Mouse (Mus musculus): Measurements from ENCODE around the gene Haus3.

- TF ChIP-seq POLR2A (IDR thresholded peaks at IDR 0.05; ENCODE audit: extremely low read depth, insufficient read depth, low read length) (peak; percentile 82), CTCF (IDR thresholded peaks at IDR 0.05; ENCODE audit: low read depth, low read length) (peak; percentile 40)
These were observed at the start of gene Haus3, which contains the start of gene Poln for GRCm38 (mm10) chr5:34168950-34169891.
